Mouse (Mus musculus): ENCODE results near the gene Stard3.

The Stard3 gene

DNA sequence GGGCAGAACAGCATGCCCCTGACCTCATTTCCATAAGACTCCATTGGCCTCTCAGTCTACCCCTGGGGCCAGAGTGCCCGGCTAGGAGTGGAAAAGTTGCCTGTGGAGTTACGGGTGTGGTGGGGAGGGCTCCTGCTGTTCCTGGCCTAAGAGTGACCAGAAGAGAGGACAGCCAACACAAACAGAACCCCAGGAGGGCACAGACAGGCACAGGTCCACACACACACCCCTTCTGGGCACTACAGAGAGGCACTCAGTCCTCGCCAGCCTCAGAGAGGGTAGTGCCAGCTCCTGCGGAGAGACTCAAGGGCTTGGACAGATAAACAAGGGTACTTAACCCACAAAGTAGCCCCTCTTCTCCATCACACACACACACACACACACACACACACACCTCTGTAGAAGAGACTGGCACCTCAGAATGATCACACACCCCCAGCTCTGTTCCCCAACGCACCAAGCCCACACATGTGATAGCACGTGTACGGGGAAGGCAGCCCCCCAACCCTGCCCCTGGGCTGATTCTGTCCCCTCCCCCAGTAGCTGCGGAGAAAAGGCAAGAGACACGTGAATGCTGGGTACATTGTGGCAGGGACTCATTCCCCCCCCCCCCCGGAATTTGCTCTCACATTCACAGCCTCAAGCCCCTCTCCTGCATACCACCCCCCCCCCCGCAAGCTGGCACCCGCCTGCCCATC is 10.6 kb upstream of the Stard3 start:
- no peak for DNase-seq (ENCODE audit: low read depth, low spot score)

DNA sequence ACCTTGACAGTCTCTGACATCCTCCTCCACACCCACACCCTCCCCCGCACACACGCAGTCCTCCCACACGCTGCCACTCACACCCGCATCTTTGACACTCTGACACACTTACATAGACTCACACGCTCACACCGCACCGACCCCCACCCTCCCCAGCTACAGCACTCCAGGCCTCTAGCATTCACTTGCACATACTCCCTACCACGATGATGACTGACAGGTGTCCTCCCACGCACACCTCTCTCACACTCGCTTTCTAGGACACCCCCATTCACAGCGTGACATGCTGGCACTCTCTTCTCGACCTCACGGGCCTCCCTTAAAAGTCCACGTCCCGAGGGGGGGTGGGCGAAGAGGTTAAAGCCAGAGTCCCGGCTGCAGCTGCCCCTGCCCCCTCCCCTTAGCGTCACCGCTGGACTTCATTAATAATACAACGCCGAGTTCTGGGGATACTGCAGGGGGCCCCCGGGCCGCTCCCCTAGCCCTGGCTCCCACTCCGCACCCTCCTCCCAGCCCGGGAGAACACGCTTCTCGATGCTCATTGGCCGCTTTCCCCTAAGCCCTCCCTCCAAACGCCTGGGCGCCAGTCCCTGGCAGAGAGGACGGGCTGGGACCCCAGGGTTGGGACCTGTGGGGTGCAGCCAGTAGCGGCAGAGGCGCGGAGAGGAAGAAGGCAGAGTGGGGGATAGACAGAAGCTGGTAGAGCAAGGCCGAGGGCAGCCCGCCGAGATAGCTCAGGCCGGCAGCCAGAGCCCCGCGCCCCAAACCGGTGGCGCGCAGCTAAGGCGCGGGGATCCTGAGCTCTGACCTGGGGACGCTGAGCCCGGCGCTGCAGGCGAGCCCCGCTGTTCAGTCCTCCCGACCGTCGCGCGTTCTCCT is 9.8 kb upstream of the Stard3 start, which contains the start of gene Ppp1r1b:
TSS of gene Ppp1r1b (plus strand) at position 322 of the 879 bp plus-strand sequence.
- DNase-seq (ENCODE audit: low read depth, low spot score) = no peak

DNA sequence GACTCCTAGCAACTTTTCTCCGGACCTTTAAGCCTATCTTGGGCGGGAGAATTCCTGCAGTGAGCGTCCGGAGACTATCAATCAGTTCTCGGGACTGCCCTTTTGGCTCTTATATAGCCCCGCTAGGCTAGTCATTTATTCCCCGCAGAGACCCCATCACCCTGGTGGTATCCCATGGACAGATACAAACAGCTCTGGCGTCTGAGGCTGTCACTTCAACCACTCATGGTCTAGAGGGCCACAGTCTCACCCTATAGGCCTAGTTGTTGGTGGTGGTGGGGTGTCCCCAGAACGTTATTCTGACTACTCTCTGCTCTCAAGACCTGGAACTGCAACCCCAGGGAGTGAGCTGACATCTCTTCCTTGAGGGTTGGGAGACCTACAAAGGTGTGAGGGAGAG is 8.9 kb upstream of the Stard3 start:
- DNase-seq (ENCODE audit: low read depth, low spot score) = no peak

DNA sequence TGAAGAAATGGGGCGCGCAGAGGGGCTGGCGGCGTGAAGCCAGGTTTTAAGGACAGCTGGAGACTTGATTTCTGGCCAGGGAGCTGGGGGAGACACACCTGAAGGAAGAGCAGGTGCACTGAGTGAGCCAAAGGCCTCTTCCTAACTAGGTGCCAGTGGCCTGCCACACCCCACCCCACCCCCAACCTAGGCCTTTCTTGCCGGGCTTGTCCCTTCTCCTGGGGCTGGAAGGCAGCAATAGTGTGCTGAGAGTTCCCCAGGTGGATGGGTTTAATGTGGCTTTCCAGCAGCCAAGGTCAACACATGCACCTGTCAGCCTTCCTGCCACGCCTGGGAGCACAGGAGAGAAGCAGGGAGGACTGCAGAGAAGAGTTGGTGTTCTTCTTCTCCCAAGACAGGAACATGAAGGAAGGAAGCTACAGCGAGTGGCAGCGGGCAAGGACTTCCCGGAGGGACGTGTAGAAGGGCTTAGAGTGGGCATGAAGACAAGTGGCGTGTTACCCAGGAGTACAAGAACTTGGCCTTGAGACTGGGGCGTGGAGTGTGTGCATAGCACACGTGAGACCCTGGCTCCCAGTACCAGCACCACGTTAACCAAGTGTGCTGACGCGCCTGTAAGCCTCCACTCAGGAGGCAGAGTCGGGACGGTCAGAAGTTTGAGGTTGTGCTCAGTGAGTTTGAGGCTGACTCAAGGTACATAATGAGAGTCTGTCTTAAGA is 5.7 kb upstream of the Stard3 start:
- no peak for DNase-seq (ENCODE audit: low read depth, low spot score)

DNA sequence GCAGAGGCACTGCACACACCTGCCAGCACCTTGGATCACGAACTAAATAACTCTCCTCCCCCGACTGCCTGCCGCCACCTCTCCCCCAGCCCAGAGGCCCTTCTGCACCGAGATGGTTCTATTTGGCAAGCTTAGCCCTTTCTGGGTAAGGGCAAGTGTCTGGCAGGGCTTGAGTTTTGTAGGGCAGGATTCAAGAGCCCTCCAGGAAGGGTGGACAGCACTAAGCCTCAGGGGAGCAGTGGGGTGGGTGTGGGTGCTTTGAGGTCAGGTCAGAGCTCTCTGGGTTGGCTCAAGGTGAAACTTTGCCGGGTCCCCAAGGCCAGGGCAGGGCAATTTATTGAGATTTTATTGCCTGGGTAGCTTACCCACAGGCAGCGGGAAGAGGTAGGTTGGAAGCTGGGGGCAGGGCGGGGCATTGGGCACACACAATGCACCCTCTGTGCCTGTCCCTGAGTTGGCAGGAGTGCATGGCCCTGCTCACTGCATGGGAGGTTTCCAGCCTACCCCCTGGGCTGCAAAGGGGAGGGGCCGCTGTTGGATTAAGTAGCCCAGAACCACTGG is 4.4 kb upstream of the Stard3 start:
- no peak for DNase-seq (ENCODE audit: low read depth, low spot score)

DNA sequence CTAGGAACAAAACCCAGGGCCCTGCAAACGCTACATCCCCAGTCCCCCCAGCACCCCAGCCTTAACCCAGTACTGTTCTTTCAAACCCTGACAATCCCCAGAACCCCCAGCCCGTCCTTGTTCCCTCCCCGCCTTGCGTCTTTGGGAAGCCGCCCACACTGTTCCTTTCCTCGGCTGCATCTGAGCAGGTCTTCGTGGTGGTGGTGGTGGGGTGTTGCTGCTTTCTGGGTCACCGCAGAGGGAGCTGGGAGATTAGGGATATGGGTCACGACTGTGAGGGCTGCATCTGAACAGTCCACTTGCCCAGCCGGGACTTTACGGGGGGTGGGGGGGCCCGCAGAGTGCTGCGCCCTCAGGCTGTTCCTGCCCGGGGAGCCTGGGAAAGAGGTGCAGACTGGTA is 3.7 kb upstream of the Stard3 start:
- no peak for DNase-seq (ENCODE audit: low read depth, low spot score)

DNA sequence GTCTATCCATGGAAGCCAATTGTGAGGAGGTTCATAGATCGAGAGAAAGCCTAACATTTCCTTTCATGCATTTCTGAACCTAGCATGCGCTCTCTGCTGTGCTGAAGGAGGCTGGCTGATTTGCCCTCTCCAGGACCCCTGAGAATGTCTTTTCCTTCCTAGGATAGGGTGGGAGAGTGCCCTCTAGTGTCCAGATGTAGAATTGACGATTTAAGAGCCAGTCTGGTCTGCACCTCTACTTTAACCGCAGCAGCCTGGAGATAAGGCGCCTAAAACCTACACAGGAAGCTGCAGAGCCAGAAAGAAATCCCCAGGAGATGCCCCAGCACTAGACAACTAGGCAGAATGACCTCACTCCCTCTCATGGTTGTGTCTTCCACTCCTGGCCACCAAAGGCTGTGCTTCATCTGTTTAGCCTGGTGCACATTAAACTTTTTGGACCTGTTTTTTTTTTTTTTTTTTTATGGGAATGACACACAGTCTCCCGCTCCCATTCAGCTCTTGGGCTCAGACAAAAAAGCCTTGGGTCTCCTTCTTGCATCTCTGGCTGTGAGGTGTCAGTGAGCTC is 2.4 kb upstream of the Stard3 start:
- DNase-seq (ENCODE audit: low read depth, low spot score) = peak; percentile 91

DNA sequence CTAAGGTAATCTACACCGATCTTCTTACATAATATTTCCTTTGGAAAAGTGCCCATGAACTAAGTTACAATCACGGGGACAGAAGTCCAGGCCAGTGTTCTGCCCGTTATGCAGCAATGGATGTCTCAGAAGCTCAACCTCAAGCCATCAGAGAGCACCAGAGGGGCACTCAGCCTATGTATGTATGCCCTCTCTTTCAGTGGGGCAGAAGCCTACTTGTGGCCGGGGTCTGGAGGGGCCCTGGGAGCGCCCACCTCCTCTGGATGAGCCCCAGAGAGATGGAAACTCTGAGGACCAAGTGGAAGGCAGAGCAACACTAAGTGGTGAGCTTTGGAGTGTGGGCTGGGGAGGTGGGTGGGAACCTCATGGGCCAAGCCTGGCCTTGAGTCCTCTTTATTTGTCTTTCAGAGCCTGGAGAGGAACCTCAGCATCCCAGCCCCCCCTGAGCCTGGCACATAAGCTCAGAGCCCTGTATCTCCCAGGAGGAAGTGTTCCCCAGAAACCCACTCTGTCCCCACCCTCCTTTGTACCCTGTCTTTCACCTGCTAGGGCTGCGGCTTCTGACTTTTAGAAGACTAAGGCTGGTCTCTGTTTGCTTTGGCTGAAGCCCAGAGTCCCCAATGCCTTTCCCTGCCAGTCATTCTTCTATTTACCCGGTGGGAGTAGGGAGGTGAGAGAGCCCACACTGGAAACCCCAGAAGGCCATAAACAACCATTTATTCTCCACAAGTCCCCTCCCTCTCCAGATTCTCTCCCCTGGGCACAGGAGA is 1.4 kb upstream of the Stard3 start:
- no peak for DNase-seq (ENCODE audit: low read depth, low spot score)

DNA sequence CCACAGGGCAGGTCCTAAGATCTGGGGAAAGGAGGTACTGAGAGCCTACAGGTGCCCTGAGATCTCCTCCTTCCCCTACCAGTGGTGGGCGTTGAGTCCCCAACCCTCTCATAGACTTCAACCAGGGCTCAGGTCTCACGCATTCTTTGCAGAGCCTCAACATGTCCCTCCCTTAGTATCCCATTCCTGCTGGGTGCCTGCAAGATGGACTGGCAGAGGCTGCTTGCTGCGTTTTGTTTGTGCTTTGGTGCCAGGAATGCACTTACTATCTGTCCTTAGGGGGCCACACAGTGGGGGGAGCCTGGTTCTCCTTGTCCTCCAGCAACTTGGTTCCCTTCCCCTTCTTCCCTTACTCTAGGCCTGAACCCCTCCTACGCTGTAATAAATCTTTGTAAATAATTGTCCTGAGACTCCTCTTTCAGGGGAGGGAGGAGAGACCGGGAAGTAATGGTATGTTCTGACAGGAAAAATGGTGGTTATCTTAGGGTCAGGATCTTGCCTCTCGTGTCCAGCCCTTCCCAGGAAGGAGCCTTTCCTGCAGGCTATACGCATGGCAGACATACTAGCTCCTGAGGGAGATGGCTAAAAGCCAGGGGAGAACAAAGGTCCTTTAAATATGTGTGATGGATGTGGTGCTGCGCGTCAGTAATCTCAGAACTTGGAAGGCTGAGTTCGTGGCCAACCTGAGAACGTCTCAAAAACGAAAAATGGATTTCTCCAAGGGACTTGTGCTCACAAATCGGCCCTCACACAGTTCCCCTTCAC is 590 bp upstream of the Stard3 start:
- DNase-seq (ENCODE audit: low read depth, low spot score) = no peak

DNA sequence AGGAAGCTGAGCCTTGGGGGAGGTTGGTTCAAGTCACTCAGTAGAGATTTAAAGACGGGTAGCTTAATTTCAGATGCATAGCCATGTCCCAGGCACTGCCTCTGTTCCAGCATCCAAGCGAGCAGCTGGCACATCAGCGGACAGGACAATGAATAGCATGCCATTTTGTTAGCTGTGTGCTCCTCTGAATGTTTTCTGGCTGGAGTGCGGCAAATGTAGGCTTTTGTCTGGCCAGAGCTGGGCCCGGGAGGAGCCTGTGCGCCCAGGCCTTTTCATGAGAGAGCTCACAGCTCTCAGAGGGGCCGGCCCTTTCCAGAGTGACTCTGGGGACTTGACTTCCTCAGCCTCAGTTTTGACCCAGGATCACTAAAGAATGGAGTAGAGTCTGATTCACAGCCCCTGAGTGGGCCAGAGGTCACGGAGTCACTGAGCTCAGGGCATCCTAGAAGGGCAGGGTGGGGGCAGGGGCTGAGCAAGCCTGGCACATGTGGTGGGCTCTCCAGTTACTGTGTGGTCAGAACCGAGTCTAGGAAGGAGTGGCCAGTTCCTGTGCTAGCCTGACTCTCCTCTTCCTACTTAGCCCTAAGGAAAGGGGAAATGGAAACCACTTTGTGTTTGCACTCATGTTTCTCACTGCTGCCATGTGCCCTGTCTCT is 2.8 kb downstream of the Stard3 start:
- no peak for DNase-seq (ENCODE audit: low read depth, low spot score)

DNA sequence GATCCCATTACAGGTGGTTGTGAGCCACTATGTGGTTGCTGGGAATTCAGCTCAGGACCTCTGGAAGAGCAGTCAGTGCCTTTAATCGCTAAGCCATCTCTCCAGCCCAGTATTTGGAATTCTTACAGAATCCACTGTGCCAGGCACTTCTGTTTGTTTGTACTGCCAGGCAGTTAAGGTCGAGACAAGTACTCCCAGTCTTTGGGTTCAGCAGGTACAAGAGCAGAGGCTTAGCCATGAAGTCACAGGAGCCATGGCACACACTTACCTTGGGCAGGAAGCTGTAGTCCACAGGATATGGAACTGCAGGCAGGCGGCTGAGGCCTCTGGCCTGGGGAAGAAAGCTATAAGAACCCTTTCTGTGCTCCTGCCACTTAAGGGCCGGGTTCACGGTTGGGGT is 5.6 kb downstream of the Stard3 start:
- no peak for DNase-seq (ENCODE audit: low read depth, low spot score)

DNA sequence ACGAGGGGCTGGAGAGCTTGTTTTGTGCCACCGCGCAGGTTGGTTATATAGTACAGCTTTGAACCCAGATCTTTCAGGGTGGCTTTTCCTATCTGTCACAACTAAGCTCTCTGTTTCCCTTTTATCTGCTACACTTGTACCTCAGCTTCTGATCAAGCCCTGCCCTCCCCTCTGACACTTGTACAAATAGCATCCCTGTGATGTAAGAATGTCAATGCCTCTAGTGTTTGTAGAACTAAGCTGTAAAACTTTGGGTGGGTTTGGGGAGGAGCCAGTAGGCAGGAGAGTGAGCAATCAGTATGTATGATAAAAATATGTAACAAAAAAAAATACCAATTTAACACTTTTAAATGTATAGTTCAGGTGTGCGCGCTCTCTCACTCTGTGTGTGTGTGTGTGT is 6.2 kb downstream of the Stard3 start:
- no peak for DNase-seq (ENCODE audit: low read depth, low spot score)

DNA sequence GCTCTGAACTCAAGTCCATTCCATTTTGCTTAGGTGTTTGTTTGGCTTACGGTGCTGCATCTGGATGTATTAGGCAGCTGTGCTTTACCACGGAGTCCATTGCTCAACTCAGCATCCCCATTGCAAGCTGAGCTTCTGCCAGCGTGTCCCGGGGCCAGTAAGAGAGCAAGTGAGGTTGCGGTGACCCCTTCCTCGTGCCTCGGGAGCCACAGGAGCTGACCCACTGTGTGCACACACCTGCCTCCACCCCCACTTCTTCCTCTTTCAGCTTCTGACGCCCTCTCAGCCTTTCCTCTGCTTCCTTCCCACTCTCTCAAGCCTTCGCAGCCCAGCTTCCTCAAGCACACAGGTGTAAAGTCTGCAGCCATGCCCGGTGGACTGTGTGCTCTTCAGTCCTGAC is 8.1 kb downstream of the Stard3 start:
- no peak for DNase-seq (ENCODE audit: low read depth, low spot score)

DNA sequence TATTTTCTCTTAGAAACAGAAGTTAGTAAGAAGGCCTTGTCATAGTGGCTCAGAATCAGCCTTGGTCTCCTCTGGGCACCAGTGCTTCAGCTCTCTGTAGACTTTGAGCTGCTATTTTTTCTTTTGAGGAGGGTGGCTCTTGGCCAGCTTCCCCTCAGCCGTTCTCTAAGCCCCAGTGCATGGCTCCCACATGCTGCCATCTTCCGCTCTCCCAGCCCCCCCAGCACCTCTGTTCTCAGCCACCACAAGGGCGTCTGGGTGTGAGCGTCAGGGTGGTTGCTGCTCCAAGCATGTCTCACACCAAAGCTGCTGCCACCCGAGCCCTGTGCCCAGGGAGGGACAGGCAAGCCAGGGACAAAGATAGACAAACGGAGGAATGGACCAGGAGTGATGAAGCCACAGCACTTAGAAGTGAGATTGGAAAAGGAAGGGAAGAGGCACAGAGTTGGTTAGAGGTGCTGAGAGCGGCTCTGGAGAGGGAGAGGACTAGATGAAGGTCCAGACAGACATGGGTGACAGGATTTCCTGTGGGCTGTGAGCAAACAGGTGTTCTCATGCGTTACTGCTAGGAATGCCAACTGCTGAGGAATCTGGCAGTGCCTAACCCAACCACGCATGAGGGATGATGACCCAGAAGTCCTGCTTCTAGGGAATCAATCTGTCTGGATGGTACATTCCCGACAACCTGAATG is 9.1 kb downstream of the Stard3 start:
- no peak for DNase-seq (ENCODE audit: low read depth, low spot score)

DNA sequence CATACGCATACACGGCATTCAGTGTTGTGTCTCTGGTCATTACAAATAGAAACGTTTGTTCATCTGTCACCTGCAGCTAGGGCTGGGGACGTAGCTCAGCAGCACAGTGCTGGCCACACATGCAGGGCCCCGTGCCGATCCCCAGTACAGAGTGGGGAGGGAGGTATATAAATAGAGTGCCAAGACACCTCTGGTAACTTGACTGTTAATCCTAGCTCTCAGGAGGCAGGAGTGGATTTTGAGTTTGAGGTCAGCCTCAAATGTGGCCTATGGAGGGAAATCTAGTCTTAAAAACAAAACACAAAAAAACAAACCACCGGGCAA is 9.7 kb downstream of the Stard3 start:
- DNase-seq (ENCODE audit: low read depth, low spot score) = no peak

DNA sequence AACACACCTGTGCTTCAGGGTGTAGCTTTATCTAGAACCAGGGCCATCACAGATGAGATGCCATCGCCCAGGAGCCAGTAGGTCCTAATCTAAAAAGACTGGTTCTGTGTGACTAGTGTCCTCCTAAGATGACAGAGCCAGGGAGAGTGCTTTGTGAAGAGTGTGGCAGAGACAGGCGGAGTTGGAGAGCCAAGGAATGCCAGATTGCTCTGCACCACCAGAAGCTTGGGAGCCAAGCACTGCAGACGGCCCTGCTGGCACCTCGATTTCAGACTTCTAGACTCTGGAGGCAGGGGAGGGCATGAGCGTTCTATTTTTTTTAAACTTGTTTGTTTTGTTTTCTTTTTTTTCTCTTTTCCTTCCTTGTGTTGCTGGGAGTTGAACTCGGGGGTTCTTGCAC is 11.2 kb downstream of the Stard3 start:
- no peak for DNase-seq (ENCODE audit: low read depth, low spot score)

DNA sequence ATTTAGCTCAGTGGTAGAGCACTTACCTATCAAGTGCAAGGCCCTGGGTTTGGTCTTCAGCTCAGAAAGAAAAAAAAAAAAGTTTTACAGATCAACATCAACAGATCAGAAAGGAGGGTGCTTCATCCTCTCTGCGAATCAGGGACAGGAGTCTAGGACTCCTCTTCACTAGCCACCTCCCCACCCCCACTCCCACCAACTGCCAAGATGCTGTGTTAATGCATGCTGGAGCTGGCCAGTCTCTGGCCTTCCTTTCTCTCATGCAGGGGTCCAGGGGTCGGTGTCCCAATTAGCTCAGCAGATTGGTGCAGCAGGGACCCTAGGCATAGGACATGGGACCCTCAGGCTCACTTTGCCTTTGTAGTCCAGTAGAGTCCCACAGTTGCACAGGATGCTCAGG is 12.4 kb downstream of the Stard3 start:
- DNase-seq (ENCODE audit: low read depth, low spot score) = no peak

DNA sequence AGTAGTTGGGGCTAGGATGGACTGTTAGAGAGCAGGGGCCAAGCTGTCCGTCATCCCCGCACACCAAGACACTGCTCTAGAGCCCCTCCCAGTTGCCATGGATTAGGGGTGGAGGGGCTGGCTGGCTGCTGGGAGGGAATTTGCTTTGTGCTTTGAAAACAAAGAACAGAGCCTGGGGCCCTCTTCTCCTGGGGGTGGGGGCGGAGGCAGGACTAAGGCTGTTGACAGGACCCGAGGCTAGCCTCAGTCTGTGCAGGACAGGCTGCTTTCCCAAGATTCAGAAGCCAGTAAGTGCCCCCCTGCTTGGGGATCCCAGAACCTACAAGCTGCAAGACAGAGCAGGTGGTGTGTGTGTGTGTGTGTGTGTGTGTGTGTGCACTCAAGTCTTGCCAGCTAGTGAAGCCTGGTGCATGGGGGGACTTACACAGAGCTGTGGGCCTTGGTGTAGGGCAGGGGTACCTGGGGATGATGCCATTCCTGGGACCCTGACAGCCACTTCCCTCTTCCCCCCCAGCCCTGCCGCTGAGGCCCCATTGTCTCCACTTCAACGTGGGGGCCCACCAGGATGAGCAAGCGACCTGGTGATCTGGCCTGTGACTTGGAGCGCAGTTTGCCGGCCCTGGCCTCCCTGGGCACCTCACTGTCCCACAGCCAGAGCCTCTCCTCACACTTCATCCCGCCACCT is 13.5 kb downstream of the Stard3 start:
- no peak for DNase-seq (ENCODE audit: low read depth, low spot score)

DNA sequence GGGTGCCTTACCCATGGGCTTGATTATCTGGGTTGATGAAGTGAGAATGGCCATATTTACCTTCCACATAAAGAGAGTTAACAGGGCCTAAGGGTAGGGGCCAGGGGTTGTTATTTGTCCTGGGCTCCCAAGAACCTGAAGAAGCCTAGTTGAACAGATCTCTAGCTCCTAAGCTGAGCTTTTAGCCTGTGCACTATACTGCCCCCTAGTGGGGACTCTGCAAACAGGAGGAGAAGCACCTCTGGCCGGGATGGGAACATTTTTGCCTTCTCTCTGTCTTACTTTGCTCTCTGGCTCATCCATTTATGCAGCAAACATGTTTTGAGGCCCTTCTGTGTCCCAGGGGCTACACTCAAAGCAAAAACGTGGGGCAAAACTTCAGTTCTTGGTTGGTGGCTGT is 14.2 kb downstream of the Stard3 start:
- peak; percentile 83 for DNase-seq (ENCODE audit: low read depth, low spot score)

Measured in 3T3-L1 (cell line).